Mouse (Mus musculus): ENCODE measurements around the gene Fbxw5. TPM values are rescaled to one million over a fixed set of nuclear protein-coding genes. Genes with fewer than 3 reads are reported as not detected.

The Fbxw5 gene
- polyA plus RNA-seq, 1 experiment from 2014 or later: 87.6 TPM

GRCm38 (mm10) chr2:25534866-25535182 lies 34.3 kb downstream of the Fbxw5 start:
- Histone ChIP-seq H3K27ac (ENCODE audit: low read depth, low read length) (no peak overlapping the region), H3K9me3 (ENCODE audit: control insufficient read depth, low read length) (no peaks in the 10 kb centered on the region), H3K36me3 (ENCODE audit: control insufficient read depth, insufficient read depth, low read length) (peaks cover 53% of the 10 kb centered on the region), H3K27me3 (ENCODE audit: control insufficient read depth, insufficient read depth, low read length) (no peaks in the 10 kb centered on the region), H3K4me2 (replicated peaks; ENCODE audit: low read depth, low read length) (no peak overlapping the region), H3K4me1 (ENCODE audit: control insufficient read depth, insufficient read depth, low read length) (no peaks in the 10 kb centered on the region), H3K9ac (ENCODE audit: low read depth, low read length) (no peak overlapping the region), H3K4me3 (ENCODE audit: low read length) (no peak overlapping the region)
- 98% methylated on average over 2 of the region's 2 CpGs for WGBS
- no peak for ATAC-seq (ENCODE audit: low FRiP score, low TSS enrichment)

DNA sequence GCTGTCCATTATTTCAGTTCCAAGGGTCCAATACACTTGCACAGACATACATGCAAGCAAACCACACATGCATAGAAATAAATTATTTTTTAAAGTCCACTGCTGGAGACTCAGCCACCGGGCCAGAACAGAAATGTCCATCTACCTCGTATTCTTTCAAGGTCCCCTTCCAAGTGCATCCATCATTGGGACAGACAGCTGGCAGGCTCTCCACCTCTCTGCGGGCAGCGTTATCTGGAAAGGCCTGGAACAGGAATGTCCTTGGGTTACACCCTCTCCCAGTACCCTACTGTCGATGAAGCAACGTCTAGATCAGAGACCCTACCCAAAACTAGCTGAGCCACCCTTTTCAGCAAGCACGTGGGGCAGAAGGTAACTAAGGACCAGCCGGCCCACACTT lies 36.0 kb downstream of the Fbxw5 start:
- H3K9ac ChIP-seq (ENCODE audit: low read depth, low read length): no peak overlapping the region
- H3K4me1 ChIP-seq (ENCODE audit: control insufficient read depth, insufficient read depth, low read length): 0 out of 2 replicates have a peak, but pooled peaks cover 3% of the 10 kb centered on the region
- H3K4me3 ChIP-seq (ENCODE audit: low read length): no peak overlapping the region
- H3K4me2 ChIP-seq (replicated peaks; ENCODE audit: low read depth, low read length): no peak overlapping the region
- H3K27ac ChIP-seq (ENCODE audit: low read depth, low read length): no peak overlapping the region
- H3K9me3 ChIP-seq (ENCODE audit: control insufficient read depth, low read length): no peaks in the 10 kb centered on the region
- no peaks in the 10 kb centered on the region for H3K27me3 ChIP-seq (ENCODE audit: control insufficient read depth, insufficient read depth, low read length)
- WGBS: 88% methylated on average over 8 of the region's 8 CpGs
- peaks cover 42% of the 10 kb centered on the region for H3K36me3 ChIP-seq (ENCODE audit: control insufficient read depth, insufficient read depth, low read length)
- ATAC-seq (ENCODE audit: low FRiP score, low TSS enrichment): no peak

GRCm38 (mm10) chr2:25540541-25540948 lies 40.0 kb downstream of the Fbxw5 start:
- peaks cover 25% of the 10 kb centered on the region for H3K36me3 ChIP-seq (ENCODE audit: control insufficient read depth, insufficient read depth, low read length)
- H3K9ac ChIP-seq (ENCODE audit: low read depth, low read length): no peak overlapping the region
- no peak overlapping the region for H3K4me2 ChIP-seq (replicated peaks; ENCODE audit: low read depth, low read length)
- no peaks in the 10 kb centered on the region for H3K9me3 ChIP-seq (ENCODE audit: control insufficient read depth, low read length)
- no peak overlapping the region for H3K4me3 ChIP-seq (ENCODE audit: low read length)
- ATAC-seq (ENCODE audit: low FRiP score, low TSS enrichment): no peak
- 80% methylated on average over 4 of the region's 4 CpGs for WGBS
- H3K27ac ChIP-seq (ENCODE audit: low read depth, low read length): no peak overlapping the region; the same call in 1 of the 2 replicates
- H3K27me3 ChIP-seq (ENCODE audit: control insufficient read depth, insufficient read depth, low read length): no peaks in the 10 kb centered on the region
- H3K4me1 ChIP-seq (ENCODE audit: control insufficient read depth, insufficient read depth, low read length): peaks cover 11% of the 10 kb centered on the region

DNA sequence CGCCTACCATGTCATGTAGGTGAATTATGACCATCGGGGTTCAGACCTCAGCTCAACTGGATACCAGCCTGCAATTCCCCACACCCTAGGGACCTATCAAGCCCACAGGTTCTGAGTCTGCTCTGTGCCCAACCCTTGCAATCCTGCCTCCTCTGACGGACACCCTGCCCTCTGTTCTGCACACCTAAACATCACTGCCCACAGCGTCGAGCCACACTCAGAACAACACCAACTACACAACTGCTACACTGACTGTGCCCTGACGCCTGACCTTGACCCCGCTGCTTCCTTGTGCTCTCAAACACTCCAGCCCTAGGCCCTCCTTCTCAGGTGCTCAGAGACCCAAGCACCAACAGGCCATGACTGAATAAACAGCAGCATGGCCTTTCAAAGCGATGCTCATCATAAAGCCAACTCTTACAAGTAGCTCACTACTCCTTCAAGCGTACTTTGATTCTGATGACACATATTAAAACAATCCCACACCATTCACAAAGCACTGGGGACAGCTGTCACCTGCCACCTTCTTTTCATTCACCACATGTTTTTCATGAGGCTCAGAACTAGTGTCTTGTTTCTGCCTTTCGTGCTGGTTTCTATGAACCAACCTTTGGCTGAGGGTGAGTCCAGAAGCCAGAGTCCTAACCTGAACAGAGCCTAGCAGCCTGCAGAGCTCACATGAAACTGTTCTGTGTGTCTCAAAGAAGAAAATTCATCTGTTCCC lies 41.3 kb downstream of the Fbxw5 start:
- Histone ChIP-seq H3K9ac (ENCODE audit: low read depth, low read length) (no peak overlapping the region), H3K9me3 (ENCODE audit: control insufficient read depth, low read length) (no peaks in the 10 kb centered on the region), H3K36me3 (ENCODE audit: control insufficient read depth, insufficient read depth, low read length) (peaks cover 13% of the 10 kb centered on the region; the same call in 1 of the 2 replicates), H3K27me3 (ENCODE audit: control insufficient read depth, insufficient read depth, low read length) (no peaks in the 10 kb centered on the region), H3K4me1 (ENCODE audit: control insufficient read depth, insufficient read depth, low read length) (peaks cover 17% of the 10 kb centered on the region), H3K27ac (ENCODE audit: low read depth, low read length) (no peak overlapping the region), H3K4me2 (replicated peaks; ENCODE audit: low read depth, low read length) (no peak overlapping the region), H3K4me3 (ENCODE audit: low read length) (no peak overlapping the region)
- WGBS: 46% methylated on average over 10 of the region's 10 CpGs
- ATAC-seq (ENCODE audit: low FRiP score, low TSS enrichment): no peak

DNA sequence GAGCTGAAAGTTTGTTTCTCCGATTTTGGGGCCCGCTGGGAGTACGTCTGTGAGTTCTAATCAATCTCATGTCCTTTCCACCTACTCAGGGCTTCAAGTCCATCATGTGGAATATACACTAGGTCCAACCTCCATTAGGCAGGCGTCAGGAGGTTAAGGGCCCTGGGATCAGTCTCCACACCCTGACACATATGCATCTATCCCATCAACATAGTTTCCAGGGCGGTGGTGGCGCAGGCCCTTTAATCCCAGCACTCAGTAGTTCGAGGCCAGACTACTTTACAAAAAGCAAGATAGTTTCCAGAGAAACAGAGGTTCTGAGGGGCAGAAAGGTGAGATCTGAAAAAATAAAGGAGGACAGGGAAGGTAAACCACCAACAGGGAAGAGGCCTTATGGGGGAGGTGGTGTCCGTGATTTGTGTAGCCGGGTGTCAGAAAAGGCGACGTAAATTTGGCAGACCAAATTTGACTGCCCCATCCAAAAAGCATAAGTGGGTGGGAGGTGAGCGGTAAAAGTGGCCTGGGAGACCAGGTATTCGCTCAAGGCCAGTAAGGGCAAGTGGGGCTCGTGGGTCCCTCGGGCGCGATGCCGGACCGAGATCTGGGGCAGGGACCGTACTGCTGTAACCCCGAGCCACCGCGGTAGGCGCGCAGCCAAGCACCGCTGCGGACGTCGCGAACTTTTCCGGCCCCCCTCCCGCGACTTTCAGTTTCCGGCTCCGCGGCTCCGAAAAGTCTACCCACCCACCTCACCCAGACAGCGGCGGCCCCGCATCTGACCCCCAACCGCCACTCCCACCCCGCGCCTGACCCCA lies 45.7 kb downstream of the Fbxw5 start:
- H3K4me1 ChIP-seq (ENCODE audit: control insufficient read depth, insufficient read depth, low read length): peaks cover 14% of the 10 kb centered on the region
- 9% methylated on average over 31 of the region's 43 CpGs for WGBS
- peak overlapping the region; percentile 80 for H3K9ac ChIP-seq (ENCODE audit: low read depth, low read length)
- H3K36me3 ChIP-seq (ENCODE audit: control insufficient read depth, insufficient read depth, low read length): no peaks in the 10 kb centered on the region
- ATAC-seq (ENCODE audit: low FRiP score, low TSS enrichment): peak; percentile 76
- peak overlapping the region; percentile 65 for H3K4me2 ChIP-seq (replicated peaks; ENCODE audit: low read depth, low read length)
- peak overlapping the region; percentile 64 for H3K27ac ChIP-seq (ENCODE audit: low read depth, low read length)
- H3K9me3 ChIP-seq (ENCODE audit: control insufficient read depth, low read length): no peaks in the 10 kb centered on the region
- no peaks in the 10 kb centered on the region for H3K27me3 ChIP-seq (ENCODE audit: control insufficient read depth, insufficient read depth, low read length)
- peak overlapping the region; percentile 73 for H3K4me3 ChIP-seq (ENCODE audit: low read length)

DNA sequence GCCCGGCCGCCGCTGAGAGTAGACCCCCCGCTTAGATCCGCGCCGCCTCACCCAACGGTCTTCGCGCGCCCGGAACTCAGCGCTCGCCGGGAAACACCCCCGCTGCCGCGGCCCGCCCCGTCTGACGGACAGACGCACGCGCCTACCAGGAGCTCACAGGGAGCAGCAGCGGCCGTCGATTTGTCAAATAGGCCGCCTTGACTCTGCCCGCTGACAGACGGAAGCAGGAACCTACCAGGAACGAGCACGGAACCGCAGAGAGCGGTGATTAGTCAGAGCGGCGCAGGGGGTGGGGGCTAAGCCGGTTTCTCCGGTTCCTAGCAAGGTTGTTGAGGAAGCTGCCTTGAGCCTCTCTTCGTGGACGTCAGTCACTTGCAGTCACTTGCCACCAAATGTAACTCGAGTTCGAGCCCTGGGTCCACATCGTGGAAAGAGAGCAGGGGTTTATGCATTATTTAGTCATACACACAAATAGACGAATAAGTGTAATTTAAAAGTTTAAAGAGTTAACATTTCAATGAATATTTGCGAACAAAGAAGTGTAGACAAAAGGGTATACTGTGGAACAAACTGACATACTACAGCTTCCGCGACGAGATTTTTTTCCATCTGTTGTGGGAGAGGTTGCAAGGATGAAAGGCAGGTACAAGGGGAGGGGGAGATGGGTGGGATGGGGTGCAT lies 46.4 kb downstream of the Fbxw5 start, which contains the start of gene Traf2:
Gene Traf2, minus strand, starts transcription at position 130 of the 681 bp plus-strand sequence.
- H3K4me3 ChIP-seq (ENCODE audit: low read length): peak within 1 kb of the TSS; percentile 73
- peak within 1 kb of the TSS; percentile 65 for H3K4me2 ChIP-seq (replicated peaks; ENCODE audit: low read depth, low read length)
- ATAC-seq (ENCODE audit: low FRiP score, low TSS enrichment): peak; percentile 99
- no peaks in the 10 kb centered on the region for H3K27me3 ChIP-seq (ENCODE audit: control insufficient read depth, insufficient read depth, low read length)
- H3K27ac ChIP-seq (ENCODE audit: low read depth, low read length): peak within 1 kb of the TSS; percentile 64
- 4% methylated on average over 47 of the region's 48 CpGs for WGBS
- H3K9ac ChIP-seq (ENCODE audit: low read depth, low read length): peak within 1 kb of the TSS; percentile 80
- no peaks in the 10 kb centered on the region for H3K36me3 ChIP-seq (ENCODE audit: control insufficient read depth, insufficient read depth, low read length)
- H3K9me3 ChIP-seq (ENCODE audit: control insufficient read depth, low read length): no peaks in the 10 kb centered on the region
- H3K4me1 ChIP-seq (ENCODE audit: control insufficient read depth, insufficient read depth, low read length): peaks cover 10% of the 10 kb centered on the region

GRCm38 (mm10) chr2:25549021-25549991 lies 48.8 kb downstream of the Fbxw5 start:
- H3K27ac ChIP-seq (ENCODE audit: low read depth, low read length): no peak overlapping the region
- H3K4me1 ChIP-seq (ENCODE audit: control insufficient read depth, insufficient read depth, low read length): peaks cover 7% of the 10 kb centered on the region; the same call in 1 of the 2 replicates
- H3K9ac ChIP-seq (ENCODE audit: low read depth, low read length): no peak overlapping the region
- no peak overlapping the region for H3K4me3 ChIP-seq (ENCODE audit: low read length)
- no peak for ATAC-seq (ENCODE audit: low FRiP score, low TSS enrichment)
- WGBS: 69% methylated on average over 9 of the region's 9 CpGs
- no peaks in the 10 kb centered on the region for H3K27me3 ChIP-seq (ENCODE audit: control insufficient read depth, insufficient read depth, low read length)
- no peaks in the 10 kb centered on the region for H3K9me3 ChIP-seq (ENCODE audit: control insufficient read depth, low read length)
- H3K4me2 ChIP-seq (replicated peaks; ENCODE audit: low read depth, low read length): no peak overlapping the region
- no peaks in the 10 kb centered on the region for H3K36me3 ChIP-seq (ENCODE audit: control insufficient read depth, insufficient read depth, low read length)

GRCm38 (mm10) chr2:25551186-25551585 lies 50.6 kb downstream of the Fbxw5 start:
- Histone ChIP-seq H3K4me2 (replicated peaks; ENCODE audit: low read depth, low read length) (no peak overlapping the region), H3K27ac (ENCODE audit: low read depth, low read length) (no peak overlapping the region), H3K27me3 (ENCODE audit: control insufficient read depth, insufficient read depth, low read length) (no peaks in the 10 kb centered on the region), H3K9ac (ENCODE audit: low read depth, low read length) (no peak overlapping the region), H3K36me3 (ENCODE audit: control insufficient read depth, insufficient read depth, low read length) (no peaks in the 10 kb centered on the region), H3K4me1 (ENCODE audit: control insufficient read depth, insufficient read depth, low read length) (no peaks in the 10 kb centered on the region), H3K4me3 (ENCODE audit: low read length) (no peak overlapping the region), H3K9me3 (ENCODE audit: control insufficient read depth, low read length) (no peaks in the 10 kb centered on the region)
- ATAC-seq (ENCODE audit: low FRiP score, low TSS enrichment): no peak
- 35% methylated on average over 5 of the region's 5 CpGs for WGBS
